Mouse (Mus musculus): ENCODE results near the gene Galnt10.

Gene Galnt10

DNA sequence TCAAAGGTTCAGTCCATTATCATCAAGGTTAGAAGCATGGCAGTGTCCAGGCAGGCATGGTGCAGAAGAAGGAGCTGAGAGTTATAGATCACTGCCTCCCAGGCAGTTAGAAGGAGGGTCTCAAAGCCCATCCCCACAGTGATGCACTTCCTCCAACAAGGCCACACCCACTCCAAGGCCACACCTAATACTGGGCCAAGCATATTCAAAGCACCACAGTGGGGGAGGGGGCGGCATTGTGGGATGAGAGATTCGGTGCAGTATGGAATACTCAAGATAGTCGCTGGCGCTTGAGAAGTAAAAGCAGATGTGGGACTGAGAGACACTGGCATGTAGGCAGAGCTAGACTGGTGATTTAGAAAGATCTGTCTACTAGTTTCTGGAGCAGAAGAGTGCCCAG lies 14.9 kb downstream of the Galnt10 start:
- no peak for DNase-seq (ENCODE audit: low read depth)

DNA sequence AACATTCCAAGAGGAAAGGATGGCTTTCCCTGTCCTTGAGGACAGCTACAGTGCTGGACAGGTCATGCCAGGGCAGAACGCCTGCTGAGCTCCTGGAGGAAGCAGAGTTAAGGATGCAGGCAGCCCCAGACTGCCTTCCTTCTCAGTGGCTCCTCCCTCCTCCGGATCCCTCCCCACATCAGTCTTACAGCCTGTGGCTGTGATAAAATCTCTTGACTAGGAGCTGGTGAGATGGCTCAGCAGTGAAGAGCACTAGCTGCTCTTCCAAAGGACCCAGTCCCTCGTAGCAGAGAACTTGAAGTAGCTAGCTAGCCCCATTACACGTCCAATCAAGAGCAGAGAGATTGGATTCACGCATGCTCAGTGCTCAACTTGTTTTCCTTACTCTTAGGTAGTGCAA lies 15.6 kb downstream of the Galnt10 start:
- DNase-seq (ENCODE audit: low read depth): peak; percentile 59

DNA sequence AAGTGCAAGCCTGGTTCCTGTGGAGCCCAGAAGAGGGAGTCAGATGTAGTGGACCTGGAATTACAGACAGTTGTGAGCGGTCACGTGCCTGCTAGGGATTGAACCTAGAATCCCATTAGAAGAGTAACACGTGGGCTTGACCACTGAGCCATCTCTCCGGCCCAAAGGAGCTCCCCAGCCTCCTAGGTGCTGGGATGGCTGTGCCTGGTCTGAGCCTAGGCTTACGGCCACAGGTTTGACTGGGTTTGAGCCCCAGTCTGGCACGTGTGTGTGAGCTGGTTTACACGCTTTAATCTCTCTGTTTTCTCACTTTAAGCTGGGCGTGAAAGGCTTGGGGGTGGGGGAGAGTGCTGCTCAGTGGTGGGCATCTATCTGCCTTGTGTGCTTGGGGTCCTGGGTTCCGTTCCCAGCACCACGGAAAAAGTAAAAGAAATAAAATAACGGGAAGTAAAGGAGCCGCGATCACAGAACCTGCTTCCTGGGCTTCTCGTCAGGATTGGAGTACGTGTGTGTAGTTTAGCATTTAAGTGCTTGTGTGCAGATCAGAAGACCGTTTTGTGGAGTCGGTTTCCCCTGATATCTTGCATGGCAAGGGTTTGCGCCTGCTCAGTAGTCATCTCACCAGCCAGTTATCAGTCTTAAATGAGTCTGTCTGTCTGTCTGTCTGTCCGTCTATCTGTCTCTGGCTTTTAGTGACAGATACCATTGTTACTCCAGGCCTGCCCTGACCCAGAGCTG lies 16.4 kb downstream of the Galnt10 start:
- no peak for DNase-seq (ENCODE audit: low read depth)

DNA sequence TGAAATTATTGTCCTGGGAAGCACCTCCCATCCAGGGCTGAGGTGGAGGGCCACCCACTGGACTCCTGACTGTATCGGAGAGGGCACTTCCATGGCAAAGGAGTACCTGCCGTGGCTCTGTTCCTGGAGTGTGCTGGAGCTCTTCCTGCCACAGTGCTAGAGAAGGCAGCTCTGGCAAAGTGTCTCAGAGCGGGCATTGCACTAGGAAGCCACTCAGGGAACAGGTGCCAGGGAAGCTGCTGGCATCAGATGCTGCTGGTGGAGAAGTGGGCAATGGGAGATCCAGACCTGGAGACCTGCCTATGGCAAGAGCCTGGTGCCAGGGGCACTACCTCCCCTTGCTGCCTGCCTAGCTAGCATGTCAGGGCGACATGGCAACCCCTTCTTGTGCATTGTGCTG lies 17.0 kb downstream of the Galnt10 start:
- DNase-seq (ENCODE audit: low read depth): no peak

DNA sequence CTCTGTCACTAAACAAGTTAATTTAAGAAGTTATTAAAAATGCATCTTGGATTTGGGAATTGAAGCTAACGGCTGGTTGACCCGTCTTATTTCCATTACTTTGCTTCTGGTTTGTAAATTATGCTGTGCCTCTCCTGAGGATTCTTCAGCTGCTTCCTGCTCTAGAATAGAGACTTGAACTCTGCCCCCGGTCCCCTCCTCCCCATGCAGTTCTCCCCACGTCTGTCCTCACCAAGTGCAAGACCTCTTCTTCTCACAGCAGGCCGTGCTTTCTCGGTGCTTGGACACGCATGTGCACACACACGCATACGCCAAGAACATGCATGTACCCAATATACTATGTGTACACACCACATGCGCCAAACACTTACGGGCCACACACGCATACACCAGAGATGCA lies 18.0 kb downstream of the Galnt10 start:
- DNase-seq (ENCODE audit: low read depth): no peak

DNA sequence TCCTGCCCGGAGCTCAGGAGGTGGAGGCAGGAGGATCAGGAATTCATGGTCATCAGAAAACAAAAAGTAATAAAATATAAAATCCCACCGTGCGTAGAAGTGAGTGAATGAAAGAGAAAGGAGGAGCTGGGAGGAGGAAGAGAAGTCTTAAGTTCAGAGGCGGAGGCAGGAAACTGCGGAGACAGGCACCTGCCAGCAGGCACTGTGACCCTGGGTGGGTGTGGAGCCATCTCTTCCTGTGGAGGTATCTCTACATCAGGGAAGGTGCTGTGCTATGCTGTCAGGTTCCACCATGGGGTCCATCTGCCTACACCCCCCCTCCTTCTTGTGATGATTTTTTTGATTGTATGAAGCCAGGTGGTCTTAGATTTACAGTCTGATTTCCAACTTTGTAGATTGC lies 19.5 kb downstream of the Galnt10 start:
- no peak for DNase-seq (ENCODE audit: low read depth)

DNA sequence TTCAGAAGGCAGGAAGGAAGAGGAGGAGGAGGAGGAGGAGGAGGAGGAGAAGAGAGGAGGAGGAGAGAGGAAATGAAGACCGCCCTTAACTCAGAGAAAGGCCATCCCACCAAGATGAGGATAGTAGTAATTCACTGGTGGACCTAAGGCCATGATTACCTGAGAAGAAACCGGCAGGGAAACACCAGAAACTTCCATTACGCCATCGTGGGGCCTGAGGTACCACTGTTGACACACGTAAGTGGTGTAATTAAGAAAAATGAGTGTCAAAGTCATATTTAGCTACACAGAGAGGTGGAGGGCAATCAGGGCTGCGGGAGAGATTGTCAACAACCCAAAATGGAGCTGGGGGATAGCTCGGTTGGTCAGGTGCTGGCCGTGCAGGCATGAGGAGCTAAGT lies 23.0 kb downstream of the Galnt10 start:
- DNase-seq (ENCODE audit: low read depth): no peak

DNA sequence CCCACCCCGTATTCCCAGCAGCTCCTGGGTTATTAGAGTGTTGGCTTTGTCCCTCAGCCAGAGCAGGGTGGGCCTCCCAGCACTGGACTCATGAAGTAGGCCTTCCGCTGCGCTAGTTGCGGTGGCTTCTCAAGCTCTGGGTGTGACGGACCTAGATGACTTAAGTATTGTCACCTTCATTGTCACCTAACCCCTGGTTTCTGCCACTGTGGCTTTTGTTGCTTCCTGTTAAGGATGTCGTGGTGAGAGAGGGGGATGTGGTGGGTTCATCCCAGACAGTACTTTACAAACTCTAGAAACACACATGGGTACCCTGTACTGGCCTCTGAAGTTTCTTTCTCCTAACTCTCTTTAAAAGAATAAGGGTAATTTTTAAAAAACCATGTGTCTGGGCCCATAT lies 24.3 kb downstream of the Galnt10 start:
- DNase-seq (ENCODE audit: low read depth): peak; percentile 17

DNA sequence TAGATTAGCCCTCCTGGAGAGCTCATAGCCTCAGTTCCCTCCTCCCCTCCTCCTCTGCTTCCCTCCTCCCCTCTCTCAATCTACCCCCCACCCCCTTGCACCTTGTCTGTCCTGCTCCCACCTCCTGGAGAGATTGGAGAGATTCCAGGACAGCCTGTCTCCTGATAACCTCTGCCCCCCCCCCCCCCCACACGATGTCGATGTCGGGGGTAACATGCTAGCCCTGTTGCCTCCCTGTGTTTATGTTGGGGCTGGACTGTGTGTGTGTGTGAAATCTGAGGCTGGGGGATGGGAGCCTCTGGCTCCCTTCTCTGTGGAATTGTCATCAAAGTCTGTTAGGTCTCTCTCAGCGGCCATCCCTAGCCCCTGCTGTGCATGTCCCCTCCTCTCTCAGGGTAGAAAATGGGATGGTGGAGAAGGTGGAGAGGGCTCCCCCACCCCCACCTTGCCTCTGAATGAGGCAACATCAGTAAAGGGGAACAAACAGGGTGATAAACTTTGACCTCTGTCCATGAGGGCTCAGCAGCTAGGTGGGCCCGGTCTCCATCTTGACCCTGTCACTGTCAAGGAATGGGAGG lies 26.0 kb downstream of the Galnt10 start:
- no peak for DNase-seq (ENCODE audit: low read depth)

DNA sequence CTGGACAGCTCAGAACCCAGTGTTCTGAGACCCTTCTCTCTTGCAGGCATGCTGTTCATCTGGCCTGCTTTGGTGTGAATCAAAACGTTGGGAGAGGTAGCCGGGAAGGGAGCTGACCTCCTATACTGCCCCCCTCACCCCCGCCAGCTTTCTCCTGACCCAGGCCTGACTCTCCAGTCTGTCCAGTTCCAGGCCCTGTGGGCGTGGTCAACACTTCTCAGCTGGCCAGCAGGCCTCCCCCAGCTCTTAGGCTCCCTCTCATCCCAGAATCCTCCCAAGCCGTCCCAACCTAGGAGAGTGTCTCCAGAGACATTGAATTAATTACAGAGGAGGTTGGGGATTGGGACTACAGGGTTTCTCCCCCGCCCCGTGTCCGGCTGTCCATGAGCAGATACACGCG lies 26.6 kb downstream of the Galnt10 start:
- DNase-seq (ENCODE audit: low read depth): no peak

DNA sequence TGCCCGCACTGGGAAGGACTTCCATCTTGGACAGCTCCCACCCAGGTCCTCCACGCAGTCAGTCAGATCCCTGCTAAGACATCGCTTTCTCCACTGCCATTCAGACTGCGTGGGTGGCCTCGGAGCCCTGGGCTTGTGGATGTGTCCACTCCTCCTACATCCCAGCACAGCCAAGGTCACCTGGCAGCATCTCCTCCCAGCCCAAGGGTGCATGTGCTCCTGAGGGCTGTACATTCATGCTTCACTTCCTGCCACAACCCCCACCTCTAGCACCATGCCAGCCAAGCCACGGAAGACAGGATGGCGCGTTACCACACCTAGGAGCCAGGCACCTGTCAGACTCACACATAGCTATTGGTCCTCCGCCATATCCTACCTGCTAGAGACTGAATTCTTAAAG lies 27.8 kb downstream of the Galnt10 start:
- no peak for DNase-seq (ENCODE audit: low read depth)

DNA sequence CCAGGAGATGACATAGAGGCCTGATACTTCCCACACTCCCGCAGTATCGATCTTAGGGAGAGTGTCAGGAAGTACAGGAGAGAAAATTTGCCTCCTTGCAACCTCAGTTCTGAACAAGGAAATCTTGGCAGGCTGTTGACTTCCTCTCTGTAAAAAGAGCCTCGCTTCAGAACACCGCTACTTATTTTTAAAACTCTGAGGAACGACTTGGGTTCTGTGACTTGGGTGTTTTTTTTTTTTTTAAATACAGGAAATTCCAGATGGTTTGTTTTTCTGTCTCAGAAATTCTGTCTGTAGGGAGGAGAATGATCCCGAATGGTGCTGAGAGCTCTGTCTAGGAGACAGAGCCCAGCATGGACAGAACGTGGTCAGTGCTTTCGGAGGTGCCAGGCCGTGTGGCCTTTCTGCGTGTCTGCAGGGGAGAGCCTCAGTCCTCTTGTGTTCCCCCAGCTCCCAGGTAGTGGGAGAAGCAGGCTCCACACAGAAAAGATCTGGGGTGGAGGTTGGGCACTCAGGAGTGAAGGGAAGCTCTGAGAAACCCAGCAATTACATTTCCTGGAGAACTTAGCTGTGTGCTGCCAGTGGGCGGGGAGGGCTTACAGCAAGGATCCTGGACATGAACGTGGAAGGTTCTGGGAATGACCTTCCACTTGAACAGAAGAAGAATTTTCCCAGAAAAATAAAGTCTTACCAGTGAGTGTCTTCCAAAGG lies 28.9 kb downstream of the Galnt10 start:
- peak; percentile 27 for DNase-seq (ENCODE audit: low read depth)

DNA sequence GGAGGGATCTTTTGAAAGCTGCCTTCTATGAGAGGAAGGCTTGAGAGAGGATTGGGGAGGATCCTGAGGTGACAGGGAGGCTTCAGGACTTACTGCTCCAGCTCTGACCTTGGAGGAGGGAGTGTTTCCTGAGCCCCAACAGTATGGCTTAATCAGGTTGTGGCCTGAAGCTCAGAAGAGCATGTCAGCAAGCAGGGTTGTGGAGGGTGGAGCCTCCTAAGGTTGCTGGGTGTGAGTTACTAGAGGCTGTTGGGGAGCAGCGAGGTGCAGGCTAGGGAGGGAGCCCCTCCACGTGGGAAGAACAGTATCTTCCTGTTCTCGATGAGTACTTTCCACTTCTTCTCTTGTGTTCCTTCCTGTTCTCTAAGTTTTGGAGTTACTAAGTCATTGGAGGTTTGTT lies 32.0 kb downstream of the Galnt10 start:
- peak; percentile 32 for DNase-seq (ENCODE audit: low read depth)

DNA sequence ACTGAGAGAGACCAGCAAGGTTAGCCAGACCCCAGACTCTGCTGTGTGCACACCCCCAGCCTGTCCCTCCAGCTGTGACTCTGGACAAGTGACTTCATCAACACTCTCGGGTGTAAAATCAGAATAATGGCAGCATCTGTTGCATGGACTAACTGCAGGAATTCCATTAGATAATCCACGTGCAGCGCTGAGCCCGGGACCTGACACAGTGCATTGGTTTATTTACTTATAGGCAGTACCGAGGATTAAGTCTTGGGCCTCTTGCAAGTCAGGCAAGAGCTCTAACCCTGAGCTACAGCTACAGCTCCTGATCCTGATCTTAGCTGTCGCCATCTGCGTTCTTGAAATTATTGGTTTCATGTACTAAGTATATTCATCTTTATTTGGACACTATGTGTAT lies 37.3 kb downstream of the Galnt10 start:
- no peak for DNase-seq (ENCODE audit: low read depth)

DNA sequence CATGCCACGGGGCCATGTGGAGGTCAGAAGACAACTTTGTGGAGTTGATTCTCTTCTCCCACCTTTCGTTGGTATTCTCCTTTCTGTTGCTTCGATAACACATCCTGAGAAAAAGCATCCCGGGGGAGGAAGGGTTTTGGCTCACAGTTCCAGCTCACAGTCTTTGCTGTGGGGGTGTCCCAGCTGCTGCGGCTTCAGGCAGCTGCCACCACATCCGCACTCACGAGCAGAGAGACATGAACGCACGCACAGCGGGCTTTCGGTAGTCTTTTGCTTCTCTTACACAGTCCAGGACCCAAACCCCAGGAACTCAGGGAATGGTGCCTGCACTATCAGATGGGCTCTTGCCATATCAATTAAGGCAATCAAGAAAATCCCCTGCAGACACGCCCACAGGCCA lies 37.9 kb downstream of the Galnt10 start:
- DNase-seq (ENCODE audit: low read depth): no peak

DNA sequence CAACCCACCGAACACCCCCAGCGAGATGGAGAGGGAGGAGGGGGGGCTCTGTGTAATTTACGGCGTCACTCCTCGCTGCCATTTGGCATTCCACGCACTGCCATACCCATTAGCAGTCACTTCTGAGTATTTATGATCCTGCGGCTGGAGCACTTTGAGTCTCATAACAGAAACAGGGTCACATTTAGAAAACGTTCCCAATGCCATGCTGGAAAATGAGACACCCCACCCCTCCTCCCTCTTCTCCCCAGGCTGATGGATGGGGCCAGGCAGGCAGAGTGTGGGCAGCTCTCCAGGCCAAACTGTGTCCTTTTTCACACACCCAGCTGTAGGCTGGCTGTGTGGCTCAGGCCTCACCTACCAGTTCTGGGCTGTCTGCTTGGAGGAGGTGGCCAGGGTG lies 38.7 kb downstream of the Galnt10 start:
- DNase-seq (ENCODE audit: low read depth): no peak

DNA sequence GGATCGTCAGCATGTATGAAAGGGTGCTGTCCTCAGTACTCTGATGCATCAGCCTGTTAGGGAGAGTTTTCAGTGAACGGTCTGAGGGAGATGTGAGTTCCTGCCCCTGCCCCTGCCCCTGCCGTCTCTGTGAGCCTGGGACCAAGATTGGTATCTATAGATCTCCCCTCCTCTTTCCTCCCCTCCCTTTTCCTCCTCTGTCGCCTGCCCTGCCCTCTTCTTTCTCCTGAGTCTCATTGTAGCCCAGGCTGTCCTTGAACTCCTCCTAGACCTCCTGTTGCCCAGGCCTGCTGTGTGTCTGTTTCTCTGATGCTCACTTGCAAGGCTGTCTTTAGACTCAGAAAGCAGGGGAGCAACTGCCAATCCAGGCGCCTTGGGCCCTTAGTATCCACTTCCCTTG lies 39.6 kb downstream of the Galnt10 start:
- DNase-seq (ENCODE audit: low read depth): peak; percentile 64

DNA sequence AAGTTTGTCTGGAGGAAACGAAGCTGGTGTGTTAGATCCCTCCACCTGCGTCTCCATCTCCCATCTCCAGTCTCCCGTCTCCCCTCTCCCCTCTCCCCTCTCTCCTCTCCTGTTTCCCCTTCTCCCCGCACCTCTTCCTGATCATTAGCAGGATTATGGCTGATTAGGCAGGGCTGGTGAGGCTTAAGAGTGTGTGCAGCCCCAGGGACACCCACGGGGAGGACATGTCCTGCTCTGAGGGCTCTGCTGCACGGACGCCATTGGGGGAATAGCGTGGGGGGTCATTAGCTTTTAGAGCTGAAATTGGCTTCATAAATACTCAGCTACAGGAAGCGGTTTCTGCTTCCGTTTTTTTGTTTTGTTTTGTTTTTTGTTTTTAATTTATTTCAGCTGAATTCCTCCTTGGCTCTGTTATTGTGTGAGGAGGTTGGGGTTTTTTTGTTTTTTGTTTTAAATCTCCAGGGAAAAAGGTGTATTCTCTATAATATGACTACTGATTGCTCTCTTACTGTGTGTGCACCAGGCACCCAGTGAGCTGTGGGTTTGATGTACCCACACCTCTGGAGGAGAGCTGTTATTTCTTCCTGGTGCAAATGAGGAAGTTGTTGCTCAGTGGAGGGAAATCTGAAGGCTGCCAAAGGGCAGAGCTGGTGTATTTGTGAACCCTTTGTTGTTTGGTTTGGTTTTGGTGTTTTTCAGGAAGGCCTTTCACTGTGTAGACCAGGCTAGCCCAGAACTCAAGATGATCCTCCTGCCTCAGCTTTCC lies 40.6 kb downstream of the Galnt10 start:
- DNase-seq (ENCODE audit: low read depth): peak; percentile 77

DNA sequence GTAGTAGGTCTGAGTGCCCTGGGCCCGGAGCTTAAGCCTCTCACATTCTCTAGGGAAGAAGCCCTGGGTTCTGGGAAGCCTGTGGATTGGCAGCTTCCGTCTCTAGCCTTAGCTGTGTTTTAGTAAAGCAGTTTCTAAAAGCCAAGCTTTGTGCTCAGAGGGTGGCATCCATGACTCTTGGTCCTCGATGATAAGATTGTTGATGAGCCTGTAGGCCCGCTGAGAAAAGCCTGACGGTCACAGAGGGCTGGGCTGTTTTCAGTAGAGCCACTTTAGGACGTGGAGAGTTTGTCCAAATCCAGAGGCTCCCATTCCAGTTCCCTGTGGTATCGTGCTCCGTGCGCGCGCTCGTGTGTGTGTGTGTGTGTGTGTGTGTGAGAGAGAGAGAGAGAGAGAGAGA lies 41.6 kb downstream of the Galnt10 start:
- no peak for DNase-seq (ENCODE audit: low read depth)

DNA sequence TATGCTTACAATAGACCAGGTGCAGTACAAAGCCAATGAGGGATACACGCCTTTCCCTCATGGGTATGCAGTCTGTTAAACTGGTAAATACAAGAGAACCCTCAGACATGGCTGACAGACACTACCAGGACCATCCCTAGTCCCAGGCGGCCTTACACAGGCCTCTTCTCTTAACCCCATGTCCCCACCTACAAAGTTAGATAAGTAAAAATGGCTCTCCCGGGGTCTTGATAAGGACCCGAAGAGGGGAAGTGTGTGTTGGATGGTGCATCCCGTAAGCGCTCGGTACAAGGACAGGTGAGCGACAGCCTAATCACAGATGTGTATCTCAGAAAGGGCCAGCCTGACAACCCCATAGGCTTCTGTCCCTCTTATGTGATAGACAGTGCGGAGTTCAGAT lies 42.0 kb downstream of the Galnt10 start:
- no peak for DNase-seq (ENCODE audit: low read depth)

DNA sequence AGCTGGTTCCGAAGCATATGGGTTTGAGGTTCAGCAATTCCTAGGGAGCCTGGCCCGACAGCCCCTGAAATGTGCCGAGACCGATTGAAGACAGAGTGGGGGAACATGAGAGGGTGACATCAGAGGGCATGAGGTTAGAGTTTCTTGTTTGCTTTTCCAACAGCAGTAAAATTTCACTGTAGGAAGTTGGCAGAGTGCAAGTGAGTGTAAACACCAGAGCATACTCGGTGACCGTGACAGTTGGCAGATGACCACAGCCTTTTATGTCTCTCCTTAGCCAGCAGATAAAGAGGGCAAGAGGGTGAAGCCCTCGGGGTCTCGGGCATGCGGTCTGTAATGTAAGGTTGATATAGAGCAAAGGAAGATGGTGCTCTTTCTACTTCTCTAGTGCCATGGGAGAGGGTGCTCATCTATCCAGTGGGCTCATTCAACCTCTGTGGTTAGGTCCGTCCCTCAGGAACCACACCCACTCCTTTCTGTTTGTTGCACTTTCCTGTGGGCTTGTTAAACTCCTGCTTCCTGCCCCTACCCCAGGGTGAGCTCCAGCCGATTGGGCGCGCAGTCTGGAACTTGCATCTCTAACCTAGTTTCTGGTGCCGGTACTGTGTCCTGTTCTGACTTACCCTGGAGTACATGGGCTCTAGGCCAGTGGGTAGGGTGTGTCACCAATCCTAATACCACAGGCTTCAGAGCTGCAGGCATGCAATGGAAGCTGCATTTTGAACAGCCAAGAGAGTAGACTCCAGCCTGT lies 43.1 kb downstream of the Galnt10 start:
- DNase-seq (ENCODE audit: low read depth): peak; percentile 29

DNA sequence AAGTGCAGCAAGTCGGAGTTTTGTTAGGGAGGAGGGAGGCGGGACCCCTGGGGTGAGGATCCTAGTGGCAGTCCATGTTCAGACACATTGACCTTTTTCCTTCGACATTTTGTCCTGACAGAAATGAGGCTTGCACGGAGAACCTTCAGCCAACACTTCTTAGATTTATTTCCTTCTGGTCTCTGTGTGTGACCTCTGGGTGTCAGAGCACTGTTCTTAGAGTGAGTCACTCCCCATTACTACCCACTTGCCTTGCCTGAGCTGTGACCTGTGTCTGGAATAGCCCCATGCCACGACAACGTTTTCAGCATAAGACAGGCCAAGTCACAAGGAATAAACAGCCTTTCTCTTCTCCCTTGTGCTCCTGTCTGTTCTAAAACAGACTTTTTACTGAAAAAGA lies 44.6 kb downstream of the Galnt10 start:
- no peak for DNase-seq (ENCODE audit: low read depth)
